Mouse (Mus musculus) MEL (cell line): ENCODE data around the gene Ssc4d. TPM values are rescaled to one million over a fixed set of nuclear protein-coding genes. Genes with fewer than 3 reads are reported as not detected.

Experiments used
- DNase-seq: peaks from one replicate; pipeline ENCODE4 v3.0.0; 2011; ENCODE audit warnings: low read depth, low spot score
- H3K27ac ChIP-seq: 2 replicates; pipeline ENCODE4 v1.5.1; 2012; ENCODE audit warnings: low read depth, mild to moderate bottlenecking, control low read depth, low read length, moderate library complexity; ENCODE audit not compliant: control insufficient read depth
- H3K27me3 ChIP-seq, 2 experiments: fragments of 150-350 bp in 1 of 2; sonication (generic) in 1 of 2; 2 replicates each; pipeline ENCODE4 v1.6.1; 2012; ENCODE audit warnings: low read length in 2 of 2, mild to moderate bottlenecking in 2 of 2, improper control_type of control experiment in 1 of 2, moderate library complexity in 1 of 2; ENCODE audit not compliant: insufficient read depth in 2 of 2, control insufficient read depth in 1 of 2
- H3K36me3 ChIP-seq, 2 experiments: 2 replicates each; pipeline ENCODE4 v1.6.1; 2012 to 2014; ENCODE audit warnings: low read length in 2 of 2, improper control_type of control experiment in 1 of 2, inconsistent platforms in 1 of 2, mild to moderate bottlenecking in 1 of 2; ENCODE audit not compliant: insufficient read depth in 2 of 2, control insufficient read depth in 1 of 2
- H3K4me1 ChIP-seq, 2 experiments: fragments of 150-350 bp in 1 of 2; sonication (generic) in 1 of 2; 2 replicates each; pipeline ENCODE4 v1.6.1; 2012; ENCODE audit warnings: low read length in 2 of 2, improper control_type of control experiment in 1 of 2, mild to moderate bottlenecking in 1 of 2; ENCODE audit not compliant: insufficient read depth in 2 of 2, control insufficient read depth in 1 of 2
- H3K4me3 ChIP-seq, 2 experiments: fragments of 150-350 bp in 1 of 2; sonication (generic) in 1 of 2; 2 replicates each; pipeline ENCODE4 v1.5.1; 2012; ENCODE audit warnings: low read depth in 2 of 2, low read length in 2 of 2, mild to moderate bottlenecking in 2 of 2, moderate library complexity in 2 of 2, control low read depth in 1 of 2, improper control_type of control experiment in 1 of 2; ENCODE audit not compliant: control insufficient read depth in 1 of 2, insufficient read depth in 1 of 2
- H3K79me2 ChIP-seq: 2 replicates; pipeline ENCODE4 v1.6.1; 2012; ENCODE audit warnings: mild to moderate bottlenecking, low read length, moderate library complexity; ENCODE audit not compliant: control insufficient read depth, poor library complexity, insufficient read depth
- H3K9ac ChIP-seq: 2 replicates; pipeline ENCODE4 v1.6.1; 2012; ENCODE audit warnings: low read depth, mild to moderate bottlenecking, control low read depth, low read length, moderate library complexity; ENCODE audit not compliant: control insufficient read depth, poor library complexity, severe bottlenecking
- H3K9me3 ChIP-seq: fragments of 150-350 bp; sonication (generic); replicated peaks from 2 replicates; pipeline ENCODE4 v1.6.1; 2012; ENCODE audit warnings: mild to moderate bottlenecking, low read length, improper control_type of control experiment, moderate library complexity; ENCODE audit not compliant: insufficient read depth
- CHD1 ChIP-seq: IDR thresholded peaks from 2 replicates; pipeline ENCODE4 v1.6.1; 2012; ENCODE audit warnings: low read depth, mild to moderate bottlenecking, inconsistent platforms, low read length, improper control_type of control experiment
- CHD2 ChIP-seq: IDR thresholded peaks from 2 replicates; pipeline ENCODE4 v1.6.1; 2011; ENCODE audit warnings: low read length, improper control_type of control experiment
- EP300 ChIP-seq, 2 experiments: IDR thresholded peaks; 2 replicates each; pipeline ENCODE4 v1.6.1; 2011; ENCODE audit warnings: improper control_type of control experiment in 2 of 2, low read length in 2 of 2, low read depth in 1 of 2, mild to moderate bottlenecking in 1 of 2
- GABPA ChIP-seq: IDR thresholded peaks from 2 replicates; pipeline ENCODE4 v1.6.1; 2012; ENCODE audit warnings: low read depth, mild to moderate bottlenecking, inconsistent platforms, low read length, improper control_type of control experiment, moderate library complexity
- KAT2A ChIP-seq: conservative IDR thresholded peaks from 2 replicates; pipeline ENCODE4 v1.6.1; 2012; ENCODE audit warnings: low read depth, low read length, improper control_type of control experiment, inconsistent platforms
- MAFK ChIP-seq: IDR thresholded peaks from 2 replicates; pipeline ENCODE4 v1.6.1; 2011; ENCODE audit warnings: low read depth, mild to moderate bottlenecking, low read length, improper control_type of control experiment, borderline replicate concordance
- MEF2A ChIP-seq: IDR thresholded peaks from 2 replicates; pipeline ENCODE4 v1.6.1; 2014; ENCODE audit warnings: low read depth, mild to moderate bottlenecking, inconsistent platforms, low read length, improper control_type of control experiment; ENCODE audit not compliant: poor library complexity, insufficient replicate concordance, severe bottlenecking; ENCODE audit errors: extremely low read depth
- NRF1 ChIP-seq: IDR thresholded peaks from 2 replicates; pipeline ENCODE4 v1.6.1; 2014; ENCODE audit warnings: low read depth, mild to moderate bottlenecking, inconsistent platforms, low read length, improper control_type of control experiment, moderate library complexity; ENCODE audit not compliant: poor library complexity, insufficient read depth, severe bottlenecking
- POLR2AphosphoS2 ChIP-seq: IDR thresholded peaks from 2 replicates; pipeline ENCODE4 v1.6.1; 2011; ENCODE audit warnings: low read length, improper control_type of control experiment
- POLR2AphosphoS5 ChIP-seq: IDR thresholded peaks from 2 replicates; pipeline ENCODE4 v1.6.1; 2012; ENCODE audit warnings: low read depth, borderline replicate concordance, mild to moderate bottlenecking, inconsistent platforms, low read length, moderate library complexity, mixed read lengths
- RAD21 ChIP-seq: IDR thresholded peaks from 2 replicates; pipeline ENCODE4 v1.6.1; 2011; ENCODE audit warnings: mild to moderate bottlenecking, low read depth, low read length, improper control_type of control experiment
- SIN3A ChIP-seq: IDR thresholded peaks from 2 replicates; pipeline ENCODE4 v1.6.1; 2012; ENCODE audit warnings: low read length, improper control_type of control experiment, inconsistent platforms
- TAL1 ChIP-seq: IDR thresholded peaks from 2 replicates; pipeline ENCODE4 v1.6.1; 2012; ENCODE audit warnings: mild to moderate bottlenecking, inconsistent platforms, low read length, moderate library complexity, mixed read lengths
- TCF12 ChIP-seq: IDR thresholded peaks from 2 replicates; pipeline ENCODE4 v1.6.1; 2014; ENCODE audit warnings: low read depth, mild to moderate bottlenecking, inconsistent platforms, low read length, improper control_type of control experiment, moderate library complexity
- USF1 ChIP-seq: IDR thresholded peaks from 2 replicates; pipeline ENCODE4 v1.6.1; 2014; ENCODE audit warnings: low read depth, mild to moderate bottlenecking, inconsistent platforms, low read length, improper control_type of control experiment, moderate library complexity
- ZC3H11A ChIP-seq: IDR thresholded peaks from 2 replicates; pipeline ENCODE4 v1.6.1; 2012; ENCODE audit warnings: low read depth, mild to moderate bottlenecking, inconsistent platforms, low read length, improper control_type of control experiment
- ZKSCAN1 ChIP-seq: IDR thresholded peaks from 2 replicates; pipeline ENCODE4 v1.6.1; 2012; ENCODE audit warnings: low read depth, mild to moderate bottlenecking, inconsistent platforms, low read length, improper control_type of control experiment, moderate library complexity
- polyA plus RNA-seq, 2 experiments: library from polyadenylated mRNA; stranded (reverse) in 1 of 2; unstranded in 1 of 2; fragments of >175 nt in 1 of 2; fragments of >200 nt in 1 of 2; gene quantifications; 2 replicates each; pipeline versions ENCODE4 v1.2.1 to v1.2.4; 2012; ENCODE audit warnings: low replicate concordance in 2 of 2, low read depth in 1 of 2; ENCODE audit not compliant: insufficient read length in 2 of 2, insufficient read depth in 1 of 2, missing spikeins in 1 of 2
- total RNA-seq: library from RNA; depleted of rRNA; stranded (reverse); fragments of 300-350 nt; gene quantifications from 2 replicates; pipeline ENCODE4 v1.2.3, GENCODE M21; 2012

Ssc4d gene
- total and polyA plus RNA-seq, 3 experiments: 1.1 to 2.1 TPM; not detected in 1

DNA sequence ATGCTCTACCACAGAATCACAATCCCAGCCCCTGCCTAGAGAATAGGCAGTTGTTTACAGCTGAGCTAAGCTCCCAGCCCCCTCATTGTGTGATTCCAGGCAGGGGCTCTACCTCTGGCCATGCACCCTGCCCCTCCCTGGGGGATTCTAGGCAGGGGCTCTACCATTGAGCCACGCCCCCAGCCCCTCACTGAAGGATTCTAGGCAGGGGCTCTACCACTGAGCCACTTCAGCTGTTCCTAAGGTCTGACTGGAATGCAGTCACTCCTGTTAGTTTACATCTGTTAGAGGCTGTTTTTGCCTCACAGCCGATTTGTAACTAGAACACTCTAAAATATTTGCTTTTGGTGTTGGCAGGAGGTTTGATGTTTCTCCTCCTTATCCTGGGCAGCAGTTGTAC is 28.0 kb upstream of the Ssc4d start:
- no peaks in the 10 kb centered on the region for H3K27me3 ChIP-seq
- no peak overlapping the region for H3K9ac ChIP-seq
- H3K27ac ChIP-seq: no peak overlapping the region
- H3K4me3 ChIP-seq: no peak overlapping the region
- H3K4me1 ChIP-seq: no peaks in the 10 kb centered on the region
- H3K79me2 ChIP-seq: no peaks in the 10 kb centered on the region
- no peak for DNase-seq
- H3K36me3 ChIP-seq: peaks cover 0 to 3% of the 10 kb centered on the region in 2 experiments; a peak in 2 of 4 replicates
- H3K9me3 ChIP-seq: no peaks in the 10 kb centered on the region
- TF ChIP-seq SIN3A: no peak

DNA sequence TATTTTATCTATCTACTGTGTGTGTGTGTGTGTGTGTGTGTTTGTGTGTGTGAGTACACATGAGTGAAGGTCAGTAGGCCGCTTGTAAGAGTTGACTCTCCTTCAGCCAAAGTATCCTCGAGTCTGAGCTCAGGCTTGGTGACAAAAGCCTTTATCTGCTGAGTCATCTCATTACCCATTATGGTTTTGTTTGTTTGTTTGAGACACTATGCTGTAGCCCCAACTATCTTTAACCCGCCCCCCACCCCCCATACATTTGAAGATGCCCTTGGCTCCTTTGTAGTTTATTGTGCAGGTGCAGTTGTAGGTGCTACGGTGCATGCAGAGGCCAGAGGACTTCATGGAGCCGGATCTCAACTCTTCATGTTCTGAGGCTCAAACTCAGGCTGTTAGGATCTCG is 26.9 kb upstream of the Ssc4d start:
- Histone ChIP-seq H3K4me1 (no peaks in the 10 kb centered on the region), H3K27ac (no peak overlapping the region), H3K9me3 (no peaks in the 10 kb centered on the region), H3K4me3 (no peak overlapping the region), H3K9ac (no peak overlapping the region), H3K79me2 (no peaks in the 10 kb centered on the region), H3K36me3 (peaks cover 0 to 6% of the 10 kb centered on the region in 2 experiments; a peak in 2 of 4 replicates), H3K27me3 (no peaks in the 10 kb centered on the region)
- TF ChIP-seq CHD1: no peak
- 0 out of 2 replicates have a peak, but pooled peaks have one; percentile 22 for TF ChIP-seq MAFK
- no peak for DNase-seq

DNA sequence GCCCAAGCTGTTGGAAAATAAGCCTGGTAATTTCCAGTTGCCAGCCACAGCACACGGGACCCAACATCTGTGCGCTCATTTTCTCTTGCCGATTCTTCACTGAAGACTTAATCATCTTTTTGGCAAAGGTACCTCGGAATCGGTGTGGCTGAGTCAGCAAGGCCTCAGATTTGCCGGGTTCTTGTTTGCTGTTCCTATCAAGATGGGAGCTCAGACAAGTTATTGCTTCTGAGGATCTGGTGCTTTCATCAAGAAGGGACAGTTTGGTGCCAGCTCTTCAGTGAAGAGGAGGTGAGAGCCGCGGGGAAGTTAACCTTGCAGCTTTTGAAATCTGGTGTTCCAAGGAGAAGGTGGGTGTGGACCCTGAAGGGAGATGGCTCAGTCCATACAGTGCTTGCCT is 21.8 kb upstream of the Ssc4d start:
- no peak overlapping the region for H3K4me3 ChIP-seq
- no peak for DNase-seq
- H3K36me3 ChIP-seq: peaks cover 0 to 6% of the 10 kb centered on the region in 2 experiments; a peak in 2 of 4 replicates
- no peak overlapping the region for H3K9ac ChIP-seq
- no peak overlapping the region for H3K27ac ChIP-seq
- no peaks in the 10 kb centered on the region for H3K27me3 ChIP-seq
- TF ChIP-seq KAT2A (no peak), ZC3H11A (no peak), ZKSCAN1 (no peak), MAFK (no peak), NRF1 (no peak), TCF12 (no peak), TAL1 (no peak), RAD21 (no peak), EP300 (IDR thresholded peaks at IDR 0.05; ENCODE audit: low read depth in 1 of 2, low read length in 2 of 2) (no peak), CHD2 (no peak), GABPA (no peak), MEF2A (no peak), SIN3A (no peak), USF1 (no peak), POLR2AphosphoS2 (no peak), POLR2AphosphoS5 (no peak)
- H3K79me2 ChIP-seq: no peaks in the 10 kb centered on the region; the same call in 1 of the 2 replicates
- H3K4me1 ChIP-seq: peaks cover 0 to 7% of the 10 kb centered on the region in 2 experiments; a peak in 1 of 4 replicates
- H3K9me3 ChIP-seq: no peaks in the 10 kb centered on the region
